ENCODE assay signal across 22 mouse cellular contexts in the genomic region with DNA sequence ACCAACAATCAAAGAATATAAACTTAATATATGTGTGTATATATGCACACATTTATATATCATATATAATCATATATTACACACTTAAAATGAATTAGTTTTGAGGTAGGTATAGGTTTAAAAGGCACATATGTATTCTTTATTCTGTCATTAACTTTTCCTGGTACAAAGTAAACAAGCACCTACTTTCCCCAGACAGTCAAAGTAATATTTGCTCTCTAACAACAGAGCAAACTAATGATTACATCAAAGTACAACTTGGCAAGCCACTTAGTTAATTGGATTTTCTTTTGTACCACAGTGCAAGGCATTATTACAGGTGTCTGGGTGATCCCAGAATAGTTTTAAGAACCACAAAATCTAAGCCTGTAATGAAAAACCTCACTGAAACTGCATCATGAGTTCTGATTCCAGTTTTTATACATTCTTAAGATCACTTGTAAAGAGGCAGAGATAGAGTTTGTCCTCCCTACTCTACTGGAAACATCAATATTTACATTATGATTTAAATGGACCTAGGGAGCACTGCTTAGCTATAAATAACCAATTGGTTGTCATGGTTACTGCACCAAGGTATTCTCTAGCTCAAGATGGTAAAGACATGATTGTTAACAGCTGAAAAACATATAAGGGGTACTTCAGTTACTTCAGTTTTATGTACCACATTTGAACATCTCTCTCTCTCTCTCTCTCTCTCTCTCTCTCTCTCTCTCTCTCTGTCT.
DNase-seq lines count a peak whose midpoint lies in the region; ATAC-seq and TF ChIP-seq lines count a peak whose summit lies in the region.
"Had no signal": no experiment of that assay in that cellular context is flagged by ENCODE, and none has a peak within 500 bp of the region (broad histone marks: within the 10 kb centered on the region; RNA-seq: fewer than 3 reads in every experiment).

No protein-coding gene starts in this region.

- no peaks in the 10 kb centered on the region for H3K36me3 ChIP-seq in intestine, embryonic 15.5 days
- no peaks in the 10 kb centered on the region for H3K36me3 ChIP-seq in intestine, postnatal 0 days (ENCODE audit: control insufficient read depth, insufficient read depth)
- H3K36me3 ChIP-seq in embryonic facial prominence, embryonic 14.5 days (ENCODE audit: control insufficient read depth, insufficient read depth, low read length) = no peaks in the 10 kb centered on the region
- H3K36me3 ChIP-seq: embryonic facial prominence, embryonic 13.5 days; heart, embryonic 15.5 days; hindbrain, embryonic 15.5 days; midbrain, embryonic 12.5 days; neural tube, embryonic 15.5 days had no signal

- H3K27ac ChIP-seq in intestine, embryonic 15.5 days = no peak overlapping the region
- H3K27ac ChIP-seq in intestine, postnatal 0 days (ENCODE audit: low read depth, low read length) = no peak overlapping the region
- H3K27ac ChIP-seq in embryonic facial prominence, embryonic 14.5 days (replicated peaks; ENCODE audit: low read depth, low read length) = no peak overlapping the region
- H3K27ac ChIP-seq: embryonic facial prominence, embryonic 13.5 days; heart, embryonic 15.5 days; hindbrain, embryonic 15.5 days; kidney, postnatal 0 days; midbrain, embryonic 12.5 days; neural tube, embryonic 15.5 days had no signal

- ATAC-seq in intestine, embryonic 15.5 days = 0 out of 2 replicates have a peak, but pooled peaks have one; percentile 41
- ATAC-seq in intestine, postnatal 0 days = no peak
- no peak for ATAC-seq in embryonic facial prominence, embryonic 14.5 days (ENCODE audit: low read depth)

- H3K27me3 ChIP-seq in intestine, embryonic 15.5 days (replicated peaks) = no peaks in the 10 kb centered on the region
- no peaks in the 10 kb centered on the region for H3K27me3 ChIP-seq in intestine, postnatal 0 days (replicated peaks; ENCODE audit: control insufficient read depth, insufficient read depth, low read length)
- no peaks in the 10 kb centered on the region for H3K27me3 ChIP-seq in embryonic facial prominence, embryonic 14.5 days (replicated peaks; ENCODE audit: control insufficient read depth, insufficient read depth, low read length)
- H3K27me3 ChIP-seq: embryonic facial prominence, embryonic 13.5 days; heart, embryonic 15.5 days; hindbrain, embryonic 15.5 days; midbrain, embryonic 12.5 days; neural tube, embryonic 15.5 days had no signal

- H3K4me3 ChIP-seq in intestine, embryonic 15.5 days (replicated peaks) = no peak overlapping the region
- H3K4me3 ChIP-seq in intestine, postnatal 0 days (ENCODE audit: low read depth, low read length) = no peak overlapping the region
- H3K4me3 ChIP-seq in embryonic facial prominence, embryonic 14.5 days (ENCODE audit: low read depth, low read length) = no peak overlapping the region
- H3K4me3 ChIP-seq: embryonic facial prominence, embryonic 13.5 days; heart, embryonic 15.5 days; hindbrain, embryonic 15.5 days; midbrain, embryonic 12.5 days; neural tube, embryonic 15.5 days had no signal

- no peak overlapping the region for H3K4me2 ChIP-seq in intestine, embryonic 15.5 days (replicated peaks)
- no peak overlapping the region for H3K4me2 ChIP-seq in intestine, postnatal 0 days (replicated peaks; ENCODE audit: low read depth)
- no peak overlapping the region for H3K4me2 ChIP-seq in embryonic facial prominence, embryonic 14.5 days (ENCODE audit: low read depth, low read length)
- H3K4me2 ChIP-seq: embryonic facial prominence, embryonic 13.5 days; heart, embryonic 15.5 days; hindbrain, embryonic 15.5 days; midbrain, embryonic 12.5 days; neural tube, embryonic 15.5 days had no signal

- DNase-seq in A20 (ENCODE audit: low read depth, low spot score) = peak; percentile 10
- DNase-seq in embryonic facial prominence, embryonic 14.5 days (ENCODE audit: low spot score) = peak; percentile 1
- DNase-seq in mesoderm, embryonic 11.5 days (ENCODE audit: low read depth, low spot score) = peak; percentile 41
- DNase-seq in thymus, adult 18-20 months = no peak
- DNase-seq in left cerebral cortex, postnatal 25 days (ENCODE audit: low spot score in 2 of 2) = no peak
- DNase-seq: cerebellum, adult 8-10 months; gastrocnemius, postnatal 10 days; heart, adult 11 months; heart, postnatal 4 days; kidney, adult 18-20 months; lung, adult 2 months; lung, postnatal 4 days; right cerebral cortex, postnatal 14 days; spleen, adult 18-20 months had no signal

- H3K4me1 ChIP-seq in intestine, embryonic 15.5 days (replicated peaks) = no peaks in the 10 kb centered on the region
- H3K4me1 ChIP-seq in intestine, postnatal 0 days (replicated peaks; ENCODE audit: control insufficient read depth, insufficient read depth, low read length) = no peaks in the 10 kb centered on the region
- H3K4me1 ChIP-seq in embryonic facial prominence, embryonic 14.5 days (ENCODE audit: control insufficient read depth, insufficient read depth, low read length) = no peaks in the 10 kb centered on the region
- H3K4me1 ChIP-seq: embryonic facial prominence, embryonic 13.5 days; heart, embryonic 15.5 days; hindbrain, embryonic 15.5 days; midbrain, embryonic 12.5 days; neural tube, embryonic 15.5 days had no signal

- H3K9me3 ChIP-seq in intestine, embryonic 15.5 days = no peaks in the 10 kb centered on the region
- no peaks in the 10 kb centered on the region for H3K9me3 ChIP-seq in intestine, postnatal 0 days (ENCODE audit: control insufficient read depth)
- no peaks in the 10 kb centered on the region for H3K9me3 ChIP-seq in embryonic facial prominence, embryonic 14.5 days (ENCODE audit: control insufficient read depth, low read length)
- H3K9me3 ChIP-seq: embryonic facial prominence, embryonic 13.5 days; heart, embryonic 15.5 days; midbrain, embryonic 12.5 days; neural tube, embryonic 15.5 days had no signal

- TF ChIP-seq CTCF in intestine, postnatal 0 days (IDR thresholded peaks at IDR 0.05; ENCODE audit: low read depth) = no peak

- intact Hi-C loops in left cerebral cortex, postnatal 25 days (cut with DNase I) = no loop called here

- no peak overlapping the region for H3K9ac ChIP-seq in intestine, embryonic 15.5 days
- H3K9ac ChIP-seq in intestine, postnatal 0 days (ENCODE audit: low read depth, low read length) = no peak overlapping the region
- H3K9ac ChIP-seq in embryonic facial prominence, embryonic 14.5 days (ENCODE audit: low read depth, low read length) = no peak overlapping the region
- H3K9ac ChIP-seq: embryonic facial prominence, embryonic 13.5 days; heart, embryonic 15.5 days; hindbrain, embryonic 15.5 days; midbrain, embryonic 12.5 days; neural tube, embryonic 15.5 days had no signal

Comparison
In these comparisons a context has a peak if more than half of its experiments do, and no peak if none do; other contexts are left out.
1. DNase-seq: peak in A20 (single experiment), embryonic facial prominence, embryonic 14.5 days (single experiment) and mesoderm, embryonic 11.5 days (single experiment); none in thymus, adult 18-20 months (0 of 2) and left cerebral cortex, postnatal 25 days (0 of 2).